Mouse (Mus musculus): Measurements from ENCODE around the gene Serbp1.
"Not testable (repeated sequence)": the region's sequence is repeated elsewhere in the genome, so short reads cannot be mapped to it uniquely, and the experiment has no call there.

Serbp1 gene

GRCm38 (mm10) chr6:67237977-67238376 is at the start of gene Serbp1:
Serbp1 (plus strand) TSS chr6:67238176.
- DNase-seq = no peak

DNA sequence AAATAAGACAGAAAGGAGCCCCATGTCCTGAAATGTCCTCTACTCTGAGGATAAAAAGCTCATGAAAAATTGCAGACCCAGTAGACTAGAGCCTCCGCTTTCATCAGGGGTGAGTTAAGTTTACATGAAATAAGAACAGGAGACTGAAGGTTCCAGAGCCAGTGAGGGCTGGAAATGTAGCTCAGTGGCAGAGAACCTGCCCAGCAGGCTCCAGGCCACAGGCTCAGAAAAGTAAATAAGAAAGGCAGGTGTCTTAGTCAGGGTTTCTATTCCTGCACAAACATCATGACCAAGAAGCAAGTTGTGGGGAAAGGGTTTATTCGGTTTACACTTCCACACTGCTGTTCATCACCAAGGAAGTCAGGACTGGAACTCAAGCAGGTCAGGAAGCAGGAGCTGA is 44.4 kb upstream of the Serbp1 start:
- DNase-seq = no peak

- DNase-seq = no peak
These were observed 43.4 kb upstream of the Serbp1 start for GRCm38 (mm10) chr6:67194606-67195005.

DNA sequence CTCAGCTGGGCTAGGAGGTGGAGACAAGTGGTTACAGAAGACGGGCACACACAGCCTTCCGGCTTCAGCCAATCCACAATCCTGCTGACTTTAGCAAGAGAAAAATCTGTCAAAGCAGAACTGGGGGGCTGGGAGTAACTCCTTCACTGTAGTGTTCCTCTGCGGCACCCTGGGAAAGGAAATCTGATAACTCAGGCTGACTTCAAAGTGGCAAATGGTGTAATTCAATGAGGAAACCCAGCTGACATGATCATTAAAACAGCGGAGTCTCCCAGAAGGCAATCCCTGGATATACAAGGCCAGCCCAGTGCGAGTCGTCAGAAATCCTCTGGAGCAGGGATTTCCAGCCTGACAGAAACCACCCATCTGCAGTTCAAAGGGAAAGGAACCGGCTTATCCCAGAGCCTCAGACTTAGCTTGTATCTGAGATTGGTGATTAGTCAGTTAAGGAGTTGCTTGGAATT is 42.8 kb upstream of the Serbp1 start:
- DNase-seq = peak; percentile 8

DNA sequence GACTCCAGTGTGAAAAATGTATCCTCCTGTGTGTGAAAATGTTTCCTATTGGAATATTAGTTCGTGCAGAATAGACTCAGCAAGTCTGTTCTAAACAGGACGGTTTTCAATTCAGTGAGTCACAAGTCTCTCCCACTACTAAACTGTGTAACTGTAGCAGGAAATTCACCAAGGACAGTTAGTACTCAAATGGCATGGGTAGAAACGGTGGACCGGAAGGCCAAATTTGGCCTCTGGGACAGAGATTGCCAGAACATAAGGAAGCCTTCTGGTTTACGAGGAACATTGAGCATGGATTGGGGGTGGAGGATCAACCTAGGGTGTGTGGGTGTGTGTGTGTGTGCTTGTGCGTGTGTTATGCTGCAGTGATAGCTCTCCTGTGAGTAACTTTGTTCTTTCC is 41.2 kb upstream of the Serbp1 start:
- DNase-seq = no peak

DNA sequence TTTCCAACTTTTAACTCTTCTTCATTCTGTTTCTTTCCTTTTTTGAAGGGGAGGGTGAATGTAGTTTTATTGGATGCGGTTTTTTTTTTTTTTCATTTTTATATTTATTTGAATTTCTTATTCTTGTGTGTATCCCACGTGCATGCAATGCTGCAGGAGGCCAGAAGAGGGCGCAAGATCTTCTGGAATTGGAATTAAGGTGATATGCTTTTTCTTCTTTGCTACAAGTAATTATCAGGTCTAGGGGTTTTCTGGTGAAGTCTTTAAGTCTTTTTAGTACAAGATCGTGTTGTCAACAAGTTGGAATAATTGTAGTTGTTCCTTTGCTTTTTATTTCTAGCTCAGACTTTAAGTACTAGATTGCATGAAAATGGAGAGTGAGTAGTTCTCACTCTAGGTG is 39.9 kb upstream of the Serbp1 start:
- peak; percentile 44 for DNase-seq

GRCm38 (mm10) chr6:67200715-67201322 is 37.2 kb upstream of the Serbp1 start:
- no peak for DNase-seq

GRCm38 (mm10) chr6:67205081-67206037 is 32.6 kb upstream of the Serbp1 start:
- DNase-seq = no peak

GRCm38 (mm10) chr6:67212362-67212761 is 25.6 kb upstream of the Serbp1 start:
- no peak for DNase-seq

GRCm38 (mm10) chr6:67213429-67214098 is 24.4 kb upstream of the Serbp1 start:
- no peak for DNase-seq

- DNase-seq = no peak
These were observed 20.6 kb upstream of the Serbp1 start for GRCm38 (mm10) chr6:67217402-67217801.

- no peak for DNase-seq
These were observed 20.1 kb upstream of the Serbp1 start for GRCm38 (mm10) chr6:67217846-67218245.

DNA sequence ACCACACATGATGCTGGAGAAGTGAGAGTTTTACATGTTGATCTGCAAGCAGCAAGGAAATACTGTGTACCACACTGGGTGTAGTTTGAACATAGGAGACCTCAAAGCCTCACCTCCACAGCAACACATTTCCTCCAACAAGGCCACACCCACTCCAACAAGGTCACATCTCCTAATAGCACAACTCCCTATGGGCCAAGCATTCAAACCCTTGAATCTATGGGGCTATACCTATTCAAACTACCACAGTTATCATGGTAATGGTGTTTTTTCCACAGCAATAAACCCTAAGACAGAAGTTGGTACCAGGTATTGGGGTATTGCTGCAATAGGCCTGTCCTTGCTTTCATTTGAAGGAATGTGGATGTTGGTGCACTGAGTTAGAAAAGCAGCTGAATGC is 19.4 kb upstream of the Serbp1 start:
- DNase-seq = no peak

- DNase-seq = not testable (repeated sequence)
These were observed 18.0 kb upstream of the Serbp1 start for GRCm38 (mm10) chr6:67219931-67220330.

DNA sequence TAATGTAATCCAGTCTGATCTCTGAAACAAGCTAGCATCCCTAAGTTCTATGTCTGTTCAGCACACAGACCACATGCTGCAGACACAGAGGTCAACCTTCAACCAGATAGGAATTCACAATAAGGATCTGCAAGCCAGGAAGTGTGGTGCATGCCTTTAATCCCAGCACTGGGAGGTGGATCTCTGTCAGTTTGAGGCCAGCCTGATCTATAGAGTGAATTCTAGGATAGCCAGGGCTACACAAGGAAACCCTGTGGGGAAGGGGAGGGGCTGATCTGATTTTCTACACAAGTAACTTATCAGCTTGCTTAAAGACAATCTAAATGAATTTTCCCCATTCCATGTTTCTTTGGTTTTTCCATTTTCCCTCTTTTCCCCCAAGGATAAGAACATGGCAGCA is 17.2 kb upstream of the Serbp1 start:
- DNase-seq = no peak

GRCm38 (mm10) chr6:67223082-67223481 is 14.9 kb upstream of the Serbp1 start:
- DNase-seq = no peak

- DNase-seq = no peak
These were observed 14.5 kb upstream of the Serbp1 start for GRCm38 (mm10) chr6:67223499-67223898.

GRCm38 (mm10) chr6:67226286-67226685 is 11.7 kb upstream of the Serbp1 start:
- no peak for DNase-seq

DNA sequence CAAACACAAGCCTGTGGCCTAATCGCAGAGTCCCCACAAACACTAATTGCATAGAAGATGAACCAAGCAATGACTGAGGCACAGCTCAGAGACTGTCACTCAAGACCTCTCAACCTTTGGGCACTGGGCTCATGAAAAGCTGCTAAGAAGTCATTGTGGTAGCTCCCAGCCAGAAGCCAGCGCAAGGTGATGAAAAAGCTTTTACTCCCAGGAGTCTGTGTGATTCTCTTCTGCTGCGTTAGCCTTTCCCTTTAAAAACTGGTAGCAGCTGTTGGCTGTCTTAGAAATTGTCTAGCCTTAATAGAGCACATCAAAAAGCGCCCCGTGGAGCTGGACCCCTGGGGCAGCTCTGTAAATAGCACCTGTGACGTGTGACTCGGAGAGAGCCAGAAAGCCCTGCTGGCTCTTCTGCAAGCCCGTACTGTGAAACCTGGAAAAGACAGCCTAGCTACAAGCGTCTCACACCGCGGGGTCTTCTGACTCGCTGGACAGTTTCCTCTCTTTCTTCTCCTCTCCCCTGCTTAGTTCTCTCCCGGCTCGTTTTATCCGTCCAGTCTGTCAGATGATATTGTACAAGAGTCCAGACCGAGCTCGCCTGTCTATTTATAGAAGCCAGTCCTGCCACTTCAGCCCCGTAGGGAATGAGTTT is 9.4 kb upstream of the Serbp1 start:
- DNase-seq = no peak

DNA sequence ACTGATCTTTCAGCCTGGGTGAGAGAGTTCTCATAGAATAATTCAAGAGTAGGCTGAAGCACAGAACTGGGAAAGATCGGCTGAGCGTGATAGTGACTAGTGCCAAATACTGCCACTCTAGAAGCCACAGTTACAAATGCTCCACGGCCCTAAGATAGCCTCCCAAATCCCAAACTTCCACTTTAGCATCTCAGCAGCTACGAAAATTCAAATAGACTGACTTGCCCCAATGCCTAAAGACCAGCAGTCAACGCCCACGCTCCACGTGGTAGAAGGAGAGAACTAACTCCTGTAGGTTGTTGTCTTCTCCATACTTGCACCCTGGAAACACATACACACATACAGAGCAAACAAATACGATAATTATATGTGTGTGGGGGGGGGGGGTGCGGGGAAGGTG is 8.5 kb upstream of the Serbp1 start:
- DNase-seq = no peak

DNA sequence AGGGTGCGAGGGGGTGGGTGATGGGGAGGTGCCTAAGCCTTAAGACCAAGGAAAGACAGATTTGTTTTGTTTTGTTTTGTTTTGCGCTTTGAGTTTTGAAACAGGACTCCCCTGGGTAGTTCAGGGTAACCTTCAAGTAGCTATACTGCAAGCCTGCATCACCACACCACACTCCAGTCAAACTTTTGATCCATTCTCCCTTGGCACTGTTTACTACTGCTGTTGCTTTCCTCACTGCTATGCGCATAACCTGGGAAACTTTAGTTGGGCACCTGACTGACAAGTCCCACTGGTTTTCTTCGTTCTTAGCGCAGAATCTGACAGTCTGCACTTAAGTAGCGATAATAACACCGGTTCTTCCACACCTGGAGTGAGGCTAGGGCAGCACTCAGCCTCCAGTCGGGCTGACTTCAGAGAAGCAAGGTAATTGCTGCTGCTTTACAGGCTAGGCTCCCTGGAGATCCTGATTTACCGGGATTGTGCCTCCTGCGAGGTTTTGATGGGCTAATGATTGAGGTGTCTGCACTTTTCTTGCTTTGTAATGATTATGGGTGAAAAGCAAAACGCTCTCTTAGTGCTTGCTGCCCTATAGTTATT is 8.0 kb upstream of the Serbp1 start:
- DNase-seq = no peak

DNA sequence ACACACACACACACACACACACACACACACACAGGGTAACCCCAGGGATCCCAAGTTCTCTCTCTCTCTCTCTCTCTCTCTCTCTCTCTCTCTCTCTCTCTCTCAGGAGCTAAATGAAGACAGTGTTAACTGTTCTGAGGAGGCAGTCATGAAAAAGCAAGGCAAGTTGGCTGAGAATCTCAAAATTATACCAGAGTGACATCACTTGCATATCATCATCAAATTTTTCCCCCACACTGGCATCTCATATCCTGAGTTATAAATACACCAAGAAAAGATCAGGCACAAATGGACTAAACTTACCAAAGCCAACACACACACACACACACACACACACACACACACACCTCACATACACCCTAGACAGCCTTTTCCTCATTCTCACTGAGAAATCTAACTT is 7.0 kb upstream of the Serbp1 start:
- no peak for DNase-seq

DNA sequence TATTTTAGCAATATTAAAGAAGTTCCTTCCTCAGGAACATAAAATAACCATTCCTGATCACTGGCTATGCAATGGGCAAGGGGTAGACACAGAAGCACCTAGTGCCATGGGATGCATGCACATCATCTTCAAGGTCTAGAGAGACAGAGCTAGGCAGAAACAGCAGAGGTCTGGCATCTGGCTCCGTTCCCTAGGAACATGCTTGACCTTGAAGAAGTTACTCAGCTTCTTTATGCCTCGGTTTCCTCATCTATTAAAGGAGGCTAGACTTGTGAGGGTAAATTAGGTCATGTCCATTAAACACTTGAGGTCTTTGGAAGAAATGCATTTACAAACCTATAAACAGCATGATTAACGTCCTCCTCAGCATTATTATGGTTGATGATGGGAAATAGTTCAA is 2.3 kb upstream of the Serbp1 start:
- no peak for DNase-seq

All from kidney, postnatal 14 days (tissue).